Mouse (Mus musculus) lung, postnatal 0 days (tissue): Measurements from ENCODE around the gene Srpx.

Experiments used
- CTCF ChIP-seq: IDR thresholded peaks from 2 replicates; pipeline ENCODE4 v1.5.1; 2016; ENCODE audit warnings: antibody characterized with exemption, mild to moderate bottlenecking
- EP300 ChIP-seq: IDR thresholded peaks from 2 replicates; pipeline ENCODE4 v1.6.1; 2016; ENCODE audit warnings: antibody characterized with exemption, mild to moderate bottlenecking, control low read depth

DNA sequence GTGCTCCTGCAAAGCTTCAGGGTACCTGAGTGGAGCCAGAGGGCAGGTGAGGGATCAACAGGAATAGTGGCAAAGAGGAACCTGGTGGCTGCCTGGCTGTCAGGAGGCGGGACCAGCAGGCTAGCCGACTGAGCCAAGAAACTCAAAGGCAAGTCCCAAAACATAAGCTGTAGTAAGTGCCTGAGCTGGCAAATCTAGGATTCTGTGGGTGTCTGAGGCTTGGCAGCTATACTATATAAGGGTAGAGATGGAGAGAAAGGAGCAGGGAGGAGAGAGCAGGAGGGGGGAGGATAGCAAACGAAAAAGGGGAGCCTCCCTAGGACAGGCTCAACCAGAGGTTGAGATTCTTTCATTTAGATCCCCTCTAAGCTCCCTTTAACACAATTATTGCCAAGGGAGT, 1.7 kb downstream of the Srpx start:
- TF ChIP-seq CTCF (no peak), EP300 (no peak)
